Mouse (Mus musculus): ENCODE results near the gene Klrb1b. TPM values are rescaled to one million over a fixed set of nuclear protein-coding genes. Genes with fewer than 3 reads are reported as not detected.

Klrb1b gene
- polyA plus RNA-seq (2011; ENCODE audit: insufficient read depth, insufficient read length, low replicate concordance, missing spikeins): 0.68 TPM in 1 of 2 replicates, not detected in the other

GRCm38 (mm10) chr6:128826132-128826531 lies at the start of gene Klrb1b, which contains the start of gene Gm44511:
Gene Klrb1b, minus strand, starts transcription at chr6:128826331.
Gene Gm44511, minus strand, starts transcription at chr6:128826315.
- WGBS: 38% methylated on average over 6 of the region's 6 CpGs
- Histone ChIP-seq H3K27ac (ENCODE audit: control insufficient read depth, insufficient read depth, low read depth, low read length, poor library complexity) (no peak within 1 kb of the TSS), H3K4me1 (ENCODE audit: control insufficient read depth, insufficient read depth, low read length) (no peaks in the 10 kb centered on the region), H3K4me3 (replicated peaks; ENCODE audit: control insufficient read depth, low read depth, low read length) (no peak within 1 kb of the TSS)
- TF ChIP-seq CTCF (IDR thresholded peaks at IDR 0.05; ENCODE audit: control insufficient read depth, insufficient read depth, low read length) (no peak), POLR2A (IDR thresholded peaks at IDR 0.05; ENCODE audit: borderline replicate concordance, control insufficient read depth, low read depth, low read length) (no peak)

DNA sequence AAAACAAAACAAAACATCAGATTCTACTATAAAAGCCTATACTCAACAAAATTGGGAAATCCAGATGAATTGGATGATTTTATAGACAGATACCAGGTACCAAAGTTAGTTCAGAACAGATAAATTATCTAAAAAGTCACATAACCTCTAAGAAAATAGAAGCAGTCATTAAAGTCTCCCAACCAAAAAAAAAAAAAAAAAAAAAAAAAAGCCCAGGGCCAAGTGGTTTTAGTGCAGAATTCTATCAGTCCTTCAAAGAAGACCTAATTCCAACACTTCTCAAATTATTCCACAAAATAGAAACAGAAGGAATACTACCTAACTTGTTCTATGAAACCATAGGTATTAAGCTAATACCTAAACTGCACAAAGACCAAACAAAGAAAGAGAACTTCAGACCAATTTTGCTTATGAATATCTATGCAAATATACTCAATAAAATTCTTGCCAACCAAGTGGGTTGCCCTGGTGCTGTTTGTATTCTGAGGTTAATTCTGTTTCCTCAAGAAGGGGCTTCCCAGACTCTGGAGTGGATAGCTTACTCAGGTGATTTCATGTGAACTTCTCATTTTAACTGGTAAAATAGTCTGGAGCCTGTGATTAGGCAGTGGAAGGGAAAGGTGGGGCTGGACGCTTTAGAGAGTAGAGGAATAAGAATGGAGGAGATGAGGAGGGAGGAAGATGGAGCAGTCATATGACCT lies 45.9 kb upstream of the Klrb1b start:
- Histone ChIP-seq H3K4me3 (replicated peaks; ENCODE audit: control insufficient read depth, low read depth, low read length) (no peak overlapping the region), H3K27ac (ENCODE audit: control insufficient read depth, insufficient read depth, low read depth, low read length, poor library complexity) (no peak overlapping the region), H3K4me1 (ENCODE audit: control insufficient read depth, insufficient read depth, low read length) (no peaks in the 10 kb centered on the region)
- 69% methylated on average over 1 of the region's 1 CpGs for WGBS
- no peak for TF ChIP-seq POLR2A (IDR thresholded peaks at IDR 0.05; ENCODE audit: borderline replicate concordance, control insufficient read depth, low read depth, low read length)

GRCm38 (mm10) chr6:128868861-128869260 lies 42.7 kb upstream of the Klrb1b start:
- H3K27ac ChIP-seq (ENCODE audit: control insufficient read depth, insufficient read depth, low read depth, low read length, poor library complexity): no peak overlapping the region
- no peak overlapping the region for H3K4me3 ChIP-seq (replicated peaks; ENCODE audit: control insufficient read depth, low read depth, low read length)
- H3K4me1 ChIP-seq (ENCODE audit: control insufficient read depth, insufficient read depth, low read length): no peaks in the 10 kb centered on the region
- 64% methylated on average over 3 of the region's 3 CpGs for WGBS
- TF ChIP-seq POLR2A (IDR thresholded peaks at IDR 0.05; ENCODE audit: borderline replicate concordance, control insufficient read depth, low read depth, low read length): no peak
- TF ChIP-seq CTCF (IDR thresholded peaks at IDR 0.05; ENCODE audit: control insufficient read depth, insufficient read depth, low read length): no peak

DNA sequence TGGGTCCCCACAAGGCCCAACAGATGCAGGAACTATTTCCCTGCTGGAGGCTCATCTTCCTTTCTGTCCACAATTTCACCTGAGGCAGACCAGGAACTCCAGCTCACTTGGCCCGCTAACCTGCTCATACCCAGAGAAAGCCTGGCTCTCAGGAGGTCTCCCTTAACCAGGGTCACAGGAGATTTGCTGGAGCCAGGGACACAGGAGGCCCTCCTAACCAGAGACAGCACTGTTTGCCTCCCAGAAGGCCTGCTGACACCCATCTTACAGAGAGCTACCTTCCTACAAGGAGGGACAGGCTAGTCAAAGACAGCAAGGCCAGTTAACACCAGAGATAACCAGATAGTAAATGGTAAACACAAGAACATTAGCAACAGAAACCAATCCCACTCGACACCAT lies 31.8 kb upstream of the Klrb1b start:
- 79% methylated on average over 2 of the region's 2 CpGs for WGBS
- peaks cover 3% of the 10 kb centered on the region for H3K4me1 ChIP-seq (ENCODE audit: control insufficient read depth, insufficient read depth, low read length)
- H3K4me3 ChIP-seq (replicated peaks; ENCODE audit: control insufficient read depth, low read depth, low read length): no peak overlapping the region
- TF ChIP-seq CTCF (IDR thresholded peaks at IDR 0.05; ENCODE audit: control insufficient read depth, insufficient read depth, low read length) (no peak), POLR2A (IDR thresholded peaks at IDR 0.05; ENCODE audit: borderline replicate concordance, control insufficient read depth, low read depth, low read length) (no peak)
- no peak overlapping the region for H3K27ac ChIP-seq (ENCODE audit: control insufficient read depth, insufficient read depth, low read depth, low read length, poor library complexity)

DNA sequence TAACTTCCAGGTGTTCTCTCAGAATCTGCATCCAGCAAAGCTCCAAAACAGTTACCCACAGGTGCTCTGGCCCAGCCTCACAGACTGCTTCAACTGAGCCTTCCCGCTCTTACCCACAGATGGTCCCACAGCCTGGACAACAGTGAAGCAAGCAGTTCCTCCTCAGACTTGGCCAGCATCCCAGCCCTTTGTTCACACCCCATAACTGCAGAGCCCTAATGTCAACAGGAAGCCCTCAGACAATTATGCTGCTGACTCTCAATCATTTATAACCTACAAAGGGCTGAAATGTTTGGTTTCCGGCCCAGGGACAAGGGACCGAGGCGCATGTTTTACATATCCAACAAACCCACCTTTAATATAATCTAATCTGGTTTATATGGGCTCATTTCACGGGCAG lies 30.1 kb upstream of the Klrb1b start:
- TF ChIP-seq POLR2A (IDR thresholded peaks at IDR 0.05; ENCODE audit: borderline replicate concordance, control insufficient read depth, low read depth, low read length): no peak
- no peak for TF ChIP-seq CTCF (IDR thresholded peaks at IDR 0.05; ENCODE audit: control insufficient read depth, insufficient read depth, low read length)
- peaks cover 5% of the 10 kb centered on the region for H3K4me1 ChIP-seq (ENCODE audit: control insufficient read depth, insufficient read depth, low read length)
- H3K4me3 ChIP-seq (replicated peaks; ENCODE audit: control insufficient read depth, low read depth, low read length): no peak overlapping the region
- H3K27ac ChIP-seq (ENCODE audit: control insufficient read depth, insufficient read depth, low read depth, low read length, poor library complexity): 0 out of 2 replicates have a peak overlapping the region, but pooled peaks have one; percentile 4
- WGBS: 8% methylated on average over 5 of the region's 5 CpGs

DNA sequence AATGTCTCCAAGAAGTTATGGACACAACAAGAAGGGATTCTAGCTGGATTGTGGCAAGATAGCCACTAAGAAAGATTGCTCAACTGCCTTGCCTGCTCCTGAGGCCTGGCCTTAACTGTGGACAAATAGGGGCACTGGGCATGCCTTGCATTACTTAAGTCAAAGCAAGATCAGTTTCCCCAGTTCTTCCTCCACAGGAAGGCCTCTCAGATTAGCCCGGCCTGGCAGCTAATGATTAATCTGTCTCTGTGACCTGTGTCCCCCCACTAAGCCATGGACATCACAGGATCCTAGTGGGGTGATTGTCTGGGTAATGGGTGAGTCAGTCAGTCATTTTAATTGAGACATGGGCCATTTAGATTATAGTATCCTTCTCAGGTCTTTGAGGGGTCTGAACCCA lies 29.3 kb upstream of the Klrb1b start:
- 27% methylated on average over 1 of the region's 1 CpGs for WGBS
- H3K27ac ChIP-seq (ENCODE audit: control insufficient read depth, insufficient read depth, low read depth, low read length, poor library complexity): peak overlapping the region; percentile 25; the same call in 1 of the 2 replicates
- no peak overlapping the region for H3K4me3 ChIP-seq (replicated peaks; ENCODE audit: control insufficient read depth, low read depth, low read length)
- TF ChIP-seq POLR2A (IDR thresholded peaks at IDR 0.05; ENCODE audit: borderline replicate concordance, control insufficient read depth, low read depth, low read length) (no peak), CTCF (IDR thresholded peaks at IDR 0.05; ENCODE audit: control insufficient read depth, insufficient read depth, low read length) (no peak)
- H3K4me1 ChIP-seq (ENCODE audit: control insufficient read depth, insufficient read depth, low read length): peaks cover 6% of the 10 kb centered on the region

DNA sequence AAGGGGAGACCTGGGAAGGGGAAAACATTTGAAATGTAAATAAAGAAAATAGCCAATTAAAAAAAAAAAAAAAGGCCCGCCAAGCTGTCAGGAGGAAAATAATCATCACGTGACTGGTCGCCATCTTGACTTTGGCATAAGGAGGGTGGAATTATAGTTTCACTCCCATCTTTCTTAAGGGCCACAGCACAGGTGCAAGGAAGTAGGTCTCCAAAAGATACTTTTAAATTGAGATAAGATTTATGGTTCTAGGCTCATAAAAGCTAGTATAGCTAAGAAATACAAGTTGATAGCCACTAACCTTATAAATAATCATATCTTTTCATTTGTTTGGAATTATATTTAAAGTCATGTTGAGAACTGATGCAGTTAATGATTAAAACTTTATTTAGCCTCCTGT lies 28.8 kb upstream of the Klrb1b start:
- Histone ChIP-seq H3K4me1 (ENCODE audit: control insufficient read depth, insufficient read depth, low read length) (peaks cover 6% of the 10 kb centered on the region), H3K4me3 (replicated peaks; ENCODE audit: control insufficient read depth, low read depth, low read length) (no peak overlapping the region), H3K27ac (ENCODE audit: control insufficient read depth, insufficient read depth, low read depth, low read length, poor library complexity) (no peak overlapping the region)
- TF ChIP-seq CTCF (IDR thresholded peaks at IDR 0.05; ENCODE audit: control insufficient read depth, insufficient read depth, low read length) (no peak), POLR2A (IDR thresholded peaks at IDR 0.05; ENCODE audit: borderline replicate concordance, control insufficient read depth, low read depth, low read length) (no peak)
- WGBS: 83% methylated on average over 3 of the region's 3 CpGs

DNA sequence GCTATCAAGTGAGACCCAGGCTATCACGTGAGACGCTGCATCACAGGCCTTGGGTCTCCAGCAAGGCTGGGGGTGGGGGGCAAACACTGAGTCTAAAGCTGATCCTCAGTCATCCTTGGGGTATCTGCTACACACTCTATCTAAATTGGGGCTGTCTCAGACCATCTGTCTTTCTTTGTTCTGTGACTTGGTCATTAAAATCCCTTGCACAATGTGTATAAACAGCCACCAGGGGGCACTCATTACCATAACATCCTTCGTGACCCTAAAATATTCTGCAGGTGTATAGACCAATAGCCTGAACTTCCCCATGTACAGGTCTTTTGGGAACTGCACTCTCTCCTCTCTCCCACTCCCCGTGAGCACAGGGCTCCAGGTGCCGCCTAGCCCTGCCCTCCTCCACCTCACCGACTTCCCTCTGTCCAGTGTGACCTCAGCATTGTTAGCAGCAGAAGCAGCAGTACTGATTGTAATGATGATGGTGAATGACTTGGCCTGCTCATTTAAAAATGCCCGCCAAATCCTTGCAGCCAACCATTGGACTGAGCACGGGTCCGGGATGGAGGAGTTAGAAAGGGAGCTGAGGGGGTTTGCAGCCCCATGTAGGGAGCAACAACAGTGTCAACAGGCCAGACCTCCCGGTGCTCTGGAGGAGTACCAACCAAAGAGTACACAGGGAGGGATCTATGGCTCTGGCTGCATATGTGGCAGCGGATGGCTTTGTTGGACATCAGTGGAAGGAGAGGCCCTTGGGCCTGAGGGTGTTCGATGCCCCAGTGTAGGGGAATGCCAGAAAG lies 28.1 kb upstream of the Klrb1b start:
- WGBS: 52% methylated on average over 12 of the region's 12 CpGs
- no peak; the same call in 1 of the 2 replicates for TF ChIP-seq CTCF (IDR thresholded peaks at IDR 0.05; ENCODE audit: control insufficient read depth, insufficient read depth, low read length)
- TF ChIP-seq POLR2A (IDR thresholded peaks at IDR 0.05; ENCODE audit: borderline replicate concordance, control insufficient read depth, low read depth, low read length): no peak
- Histone ChIP-seq H3K4me1 (ENCODE audit: control insufficient read depth, insufficient read depth, low read length) (peaks cover 7% of the 10 kb centered on the region), H3K27ac (ENCODE audit: control insufficient read depth, insufficient read depth, low read depth, low read length, poor library complexity) (peak overlapping the region; percentile 9; the same call in 1 of the 2 replicates), H3K4me3 (replicated peaks; ENCODE audit: control insufficient read depth, low read depth, low read length) (peak overlapping the region; percentile 13)

All from bone marrow, adult 2 months (tissue).